Mouse (Mus musculus) liver, adult 2 months (tissue): ENCODE results near the gene Nmur1.

Source experiments
- CTCF ChIP-seq: fragments of 200-500 bp; IDR thresholded peaks from 2 replicates; pipeline ENCODE4 v1.5.1; 2011; ENCODE audit warnings: low read depth, low read length, control low read depth
- POLR2A ChIP-seq: fragments of 200-500 bp; IDR thresholded peaks from 2 replicates; pipeline ENCODE4 v1.6.1; 2011; ENCODE audit warnings: low read length, control low read depth; ENCODE audit not compliant: insufficient read depth; ENCODE audit errors: extremely low read depth

GRCm38 (mm10) chr1:86459371-86459770, 33.3 kb upstream of the Nmur1 start:
- TF ChIP-seq CTCF (no peak), POLR2A (no peak)
